Mouse (Mus musculus): ENCODE results near the gene Tmem170. TPM values are rescaled to one million over a fixed set of nuclear protein-coding genes. Genes with fewer than 3 reads are reported as not detected.

Gene Tmem170
- polyA plus RNA-seq, 1 experiment from 2014 or later: 8.9 TPM

Other genes with a start within 250 kb of the Tmem170 start
- gene Ldhd, start 246.4 kb downstream of the Tmem170 start, polyA plus RNA-seq (2016; fragmentation: Nextera tagmentation; extraction: Ambion mirVana): 0.29 and 0.52 TPM in 2 replicates
- gene Zfp1, start 233.3 kb downstream of the Tmem170 start, polyA plus RNA-seq (2016; fragmentation: Nextera tagmentation; extraction: Ambion mirVana): 26.3 and 29.2 TPM in 2 replicates
- not detected in 2 replicates for gene Ctrb1, start 185.7 kb downstream of the Tmem170 start, polyA plus RNA-seq (2016; fragmentation: Nextera tagmentation; extraction: Ambion mirVana)
- 40.0 and 41.1 TPM in 2 replicates for gene Bcar1, start 132.9 kb downstream of the Tmem170 start, polyA plus RNA-seq (2016; fragmentation: Nextera tagmentation; extraction: Ambion mirVana)
- gene Cfdp1, start 22.5 kb downstream of the Tmem170 start, polyA plus RNA-seq (2016; fragmentation: Nextera tagmentation; extraction: Ambion mirVana): 235 and 250 TPM in 2 replicates
- 2.9 and 4.1 TPM in 2 replicates for gene Chst5, start 33.7 kb upstream of the Tmem170 start, polyA plus RNA-seq (2016; fragmentation: Nextera tagmentation; extraction: Ambion mirVana)
- gene Tmem231, start 57.1 kb upstream of the Tmem170 start, polyA plus RNA-seq (2016; fragmentation: Nextera tagmentation; extraction: Ambion mirVana): 21.1 and 22.2 TPM in 2 replicates
- gene Gabarapl2, start 64.0 kb upstream of the Tmem170 start, polyA plus RNA-seq (2016; fragmentation: Nextera tagmentation; extraction: Ambion mirVana): 175 and 183 TPM in 2 replicates
- gene Adat1, start 115.6 kb upstream of the Tmem170 start, polyA plus RNA-seq (2016; fragmentation: Nextera tagmentation; extraction: Ambion mirVana): 11.5 and 14.8 TPM in 2 replicates
- 228 and 233 TPM in 2 replicates for gene Kars, start 134.6 kb upstream of the Tmem170 start, polyA plus RNA-seq (2016; fragmentation: Nextera tagmentation; extraction: Ambion mirVana)
- gene Terf2ip, start 134.6 kb upstream of the Tmem170 start, polyA plus RNA-seq (2016; fragmentation: Nextera tagmentation; extraction: Ambion mirVana): 32.3 and 33.8 TPM in 2 replicates
- gene Gm6793, start 138.3 kb upstream of the Tmem170 start, polyA plus RNA-seq (2016; fragmentation: Nextera tagmentation; extraction: Ambion mirVana): 0.88 and 1.0 TPM in 2 replicates